Mouse (Mus musculus): Measurements from ENCODE around the gene Gpr75. TPM values are rescaled to one million over a fixed set of nuclear protein-coding genes. Genes with fewer than 3 reads are reported as not detected.

The Gpr75 gene
- 7.2 and 7.6 TPM in 2 replicates for polyA plus RNA-seq (2015; fragmentation: Nextera tagmentation; extraction: Ambion mirVana)

GRCm38 (mm10) chr11:30885171-30885871 lies at the start of gene Gpr75, which contains the start of gene Asb3:
Gpr75 (plus strand) TSS chr11:30885358.
Asb3 (plus strand) TSS chr11:30885416.
- no peaks in the 10 kb centered on the region for H3K27me3 ChIP-seq (replicated peaks)
- 1% methylated on average over 41 of the region's 41 CpGs for WGBS
- H3K4me3 ChIP-seq (replicated peaks): peak within 1 kb of the TSS; percentile 69
- H3K4me2 ChIP-seq: peak within 1 kb of the TSS; percentile 82
- ATAC-seq (ENCODE audit: low FRiP score): peak; percentile 96
- no peaks in the 10 kb centered on the region for H3K9me3 ChIP-seq (replicated peaks)
- peaks cover 9% of the 10 kb centered on the region for H3K4me1 ChIP-seq
- peaks cover under 1% of the 10 kb centered on the region; the same call in 1 of the 2 replicates for H3K36me3 ChIP-seq
- H3K9ac ChIP-seq (replicated peaks): peak within 1 kb of the TSS; percentile 77
- peak within 1 kb of the TSS; percentile 91 for H3K27ac ChIP-seq (replicated peaks)

- over 99% methylated on average over 2 of the region's 2 CpGs for WGBS
- Histone ChIP-seq H3K27me3 (replicated peaks) (no peaks in the 10 kb centered on the region), H3K36me3 (peaks cover 50% of the 10 kb centered on the region), H3K4me1 (no peaks in the 10 kb centered on the region), H3K27ac (replicated peaks) (no peak overlapping the region), H3K4me2 (no peak overlapping the region), H3K9ac (replicated peaks) (no peak overlapping the region), H3K9me3 (replicated peaks) (no peaks in the 10 kb centered on the region), H3K4me3 (replicated peaks) (no peak overlapping the region)
- no peak for ATAC-seq (ENCODE audit: low FRiP score)
Observed at GRCm38 (mm10) chr11:30838793-30839192, 46.4 kb upstream of the Gpr75 start.

GRCm38 (mm10) chr11:30844355-30844754 lies 40.8 kb upstream of the Gpr75 start:
- Histone ChIP-seq H3K9ac (replicated peaks) (no peak overlapping the region), H3K4me1 (no peaks in the 10 kb centered on the region), H3K4me2 (no peak overlapping the region), H3K27me3 (replicated peaks) (no peaks in the 10 kb centered on the region), H3K4me3 (replicated peaks) (no peak overlapping the region), H3K36me3 (peaks cover 52% of the 10 kb centered on the region), H3K9me3 (replicated peaks) (no peaks in the 10 kb centered on the region), H3K27ac (replicated peaks) (no peak overlapping the region)
- no peak for ATAC-seq (ENCODE audit: low FRiP score)
- WGBS: 88% methylated on average over 1 of the region's 1 CpGs

- Histone ChIP-seq H3K36me3 (peaks cover 38% of the 10 kb centered on the region), H3K27me3 (replicated peaks) (no peaks in the 10 kb centered on the region), H3K4me3 (replicated peaks) (no peak overlapping the region), H3K4me1 (no peaks in the 10 kb centered on the region), H3K4me2 (no peak overlapping the region), H3K9me3 (replicated peaks) (no peaks in the 10 kb centered on the region), H3K9ac (replicated peaks) (no peak overlapping the region), H3K27ac (replicated peaks) (no peak overlapping the region)
- ATAC-seq (ENCODE audit: low FRiP score): no peak
Observed at GRCm38 (mm10) chr11:30872425-30872824, 12.7 kb upstream of the Gpr75 start.

GRCm38 (mm10) chr11:30888153-30888552 lies 3.0 kb downstream of the Gpr75 start:
- H3K9ac ChIP-seq (replicated peaks): no peak overlapping the region
- H3K4me3 ChIP-seq (replicated peaks): no peak overlapping the region
- no peak for ATAC-seq (ENCODE audit: low FRiP score)
- no peak overlapping the region for H3K4me2 ChIP-seq
- WGBS: 83% methylated on average over 2 of the region's 2 CpGs
- peaks cover 21% of the 10 kb centered on the region for H3K36me3 ChIP-seq
- no peaks in the 10 kb centered on the region for H3K27me3 ChIP-seq (replicated peaks)
- no peaks in the 10 kb centered on the region for H3K9me3 ChIP-seq (replicated peaks)
- H3K27ac ChIP-seq (replicated peaks): no peak overlapping the region
- peaks cover 9% of the 10 kb centered on the region for H3K4me1 ChIP-seq

GRCm38 (mm10) chr11:30896201-30896600 lies 11.0 kb downstream of the Gpr75 start:
- Histone ChIP-seq H3K4me1 (no peaks in the 10 kb centered on the region), H3K4me2 (no peak overlapping the region), H3K4me3 (replicated peaks) (no peak overlapping the region), H3K27me3 (replicated peaks) (no peaks in the 10 kb centered on the region), H3K9ac (replicated peaks) (no peak overlapping the region), H3K27ac (replicated peaks) (no peak overlapping the region), H3K9me3 (replicated peaks) (no peaks in the 10 kb centered on the region), H3K36me3 (peaks cover 18% of the 10 kb centered on the region)
- 94% methylated on average over 1 of the region's 1 CpGs for WGBS
- ATAC-seq (ENCODE audit: low FRiP score): no peak

- H3K27ac ChIP-seq (replicated peaks): no peak overlapping the region
- H3K27me3 ChIP-seq (replicated peaks): no peaks in the 10 kb centered on the region
- H3K4me3 ChIP-seq (replicated peaks): no peak overlapping the region
- no peaks in the 10 kb centered on the region for H3K36me3 ChIP-seq
- no peak overlapping the region for H3K9ac ChIP-seq (replicated peaks)
- H3K4me1 ChIP-seq: no peaks in the 10 kb centered on the region
- no peak overlapping the region for H3K4me2 ChIP-seq
- H3K9me3 ChIP-seq (replicated peaks): no peaks in the 10 kb centered on the region
- no peak for ATAC-seq (ENCODE audit: low FRiP score)
Observed at GRCm38 (mm10) chr11:30899312-30899711, 14.2 kb downstream of the Gpr75 start.

GRCm38 (mm10) chr11:30912311-30912710 lies 27.2 kb downstream of the Gpr75 start:
- no peak overlapping the region for H3K4me2 ChIP-seq
- H3K4me3 ChIP-seq (replicated peaks): no peak overlapping the region
- no peak overlapping the region for H3K9ac ChIP-seq (replicated peaks)
- no peaks in the 10 kb centered on the region for H3K9me3 ChIP-seq (replicated peaks)
- H3K27ac ChIP-seq (replicated peaks): no peak overlapping the region
- no peak for ATAC-seq (ENCODE audit: low FRiP score)
- 98% methylated on average over 3 of the region's 3 CpGs for WGBS
- no peaks in the 10 kb centered on the region for H3K36me3 ChIP-seq
- no peaks in the 10 kb centered on the region for H3K27me3 ChIP-seq (replicated peaks)
- no peaks in the 10 kb centered on the region for H3K4me1 ChIP-seq

GRCm38 (mm10) chr11:30920641-30921040 lies 35.5 kb downstream of the Gpr75 start:
- Histone ChIP-seq H3K9ac (replicated peaks) (no peak overlapping the region), H3K4me2 (no peak overlapping the region)
- 57% methylated on average over 1 of the region's 1 CpGs for WGBS

GRCm38 (mm10) chr11:30923283-30923682 lies 38.1 kb downstream of the Gpr75 start:
- Histone ChIP-seq H3K9me3 (replicated peaks) (no peaks in the 10 kb centered on the region), H3K27me3 (replicated peaks) (no peaks in the 10 kb centered on the region), H3K4me3 (replicated peaks) (no peak overlapping the region), H3K27ac (replicated peaks) (no peak overlapping the region), H3K36me3 (peaks cover 24% of the 10 kb centered on the region), H3K9ac (replicated peaks) (no peak overlapping the region), H3K4me2 (no peak overlapping the region), H3K4me1 (no peaks in the 10 kb centered on the region)
- WGBS: 96% methylated on average over 3 of the region's 3 CpGs
- no peak for ATAC-seq (ENCODE audit: low FRiP score)

More at GRCm38 (mm10) chr11:30920641-30921040, 35.5 kb downstream of the Gpr75 start:
- no peak for ATAC-seq (ENCODE audit: low FRiP score)
- H3K27me3 ChIP-seq (replicated peaks): no peaks in the 10 kb centered on the region
- H3K36me3 ChIP-seq: peaks cover 16% of the 10 kb centered on the region
- H3K4me3 ChIP-seq (replicated peaks): no peak overlapping the region
- H3K4me1 ChIP-seq: no peaks in the 10 kb centered on the region
- no peak overlapping the region for H3K27ac ChIP-seq (replicated peaks)
- H3K9me3 ChIP-seq (replicated peaks): no peaks in the 10 kb centered on the region

- peaks cover 40% of the 10 kb centered on the region for H3K36me3 ChIP-seq
- no peak for ATAC-seq (ENCODE audit: low FRiP score)
- no peaks in the 10 kb centered on the region for H3K9me3 ChIP-seq (replicated peaks)
- no peak overlapping the region for H3K9ac ChIP-seq (replicated peaks)
- no peak overlapping the region for H3K4me2 ChIP-seq
- no peaks in the 10 kb centered on the region for H3K27me3 ChIP-seq (replicated peaks)
- H3K27ac ChIP-seq (replicated peaks): no peak overlapping the region
- H3K4me1 ChIP-seq: no peaks in the 10 kb centered on the region
- H3K4me3 ChIP-seq (replicated peaks): no peak overlapping the region
Observed at GRCm38 (mm10) chr11:30928079-30928478, 42.9 kb downstream of the Gpr75 start.

GRCm38 (mm10) chr11:30928498-30928897 lies 43.3 kb downstream of the Gpr75 start:
- no peak overlapping the region for H3K4me2 ChIP-seq
- no peak for ATAC-seq (ENCODE audit: low FRiP score)
- no peaks in the 10 kb centered on the region for H3K27me3 ChIP-seq (replicated peaks)
- no peaks in the 10 kb centered on the region for H3K9me3 ChIP-seq (replicated peaks)
- H3K27ac ChIP-seq (replicated peaks): no peak overlapping the region
- no peaks in the 10 kb centered on the region for H3K4me1 ChIP-seq
- H3K36me3 ChIP-seq: peaks cover 36% of the 10 kb centered on the region
- 91% methylated on average over 1 of the region's 1 CpGs for WGBS
- H3K4me3 ChIP-seq (replicated peaks): no peak overlapping the region
- no peak overlapping the region for H3K9ac ChIP-seq (replicated peaks)
